Mouse (Mus musculus) neutrophil, adult 59 days (primary cell): ENCODE results near the gene Wnt10b. TPM values are rescaled to one million over a fixed set of nuclear protein-coding genes. Genes with fewer than 3 reads are reported as not detected.

Experiments used
- total RNA-seq, 2 experiments: library from RNA; stranded (reverse); gene quantifications; 1 replicate in 1 of 2; 2 replicates in 1 of 2; pipeline ENCODE4 v1.2.4; 2023

Wnt10b gene
- under 1 TPM in 1 of 2 experiments, not detected in 1; 0.31 TPM for total RNA-seq

GRCm38 (mm10) chr15:98777762-98778161, at the start of gene Wnt10b:
TSS of gene Wnt10b (minus strand) at chr15:98778150.

GRCm38 (mm10) chr15:98809390-98809789, 31.4 kb upstream of the Wnt10b start, which contains the start of gene Ddn:
TSS of gene Ddn (minus strand) at chr15:98809490.

DNA sequence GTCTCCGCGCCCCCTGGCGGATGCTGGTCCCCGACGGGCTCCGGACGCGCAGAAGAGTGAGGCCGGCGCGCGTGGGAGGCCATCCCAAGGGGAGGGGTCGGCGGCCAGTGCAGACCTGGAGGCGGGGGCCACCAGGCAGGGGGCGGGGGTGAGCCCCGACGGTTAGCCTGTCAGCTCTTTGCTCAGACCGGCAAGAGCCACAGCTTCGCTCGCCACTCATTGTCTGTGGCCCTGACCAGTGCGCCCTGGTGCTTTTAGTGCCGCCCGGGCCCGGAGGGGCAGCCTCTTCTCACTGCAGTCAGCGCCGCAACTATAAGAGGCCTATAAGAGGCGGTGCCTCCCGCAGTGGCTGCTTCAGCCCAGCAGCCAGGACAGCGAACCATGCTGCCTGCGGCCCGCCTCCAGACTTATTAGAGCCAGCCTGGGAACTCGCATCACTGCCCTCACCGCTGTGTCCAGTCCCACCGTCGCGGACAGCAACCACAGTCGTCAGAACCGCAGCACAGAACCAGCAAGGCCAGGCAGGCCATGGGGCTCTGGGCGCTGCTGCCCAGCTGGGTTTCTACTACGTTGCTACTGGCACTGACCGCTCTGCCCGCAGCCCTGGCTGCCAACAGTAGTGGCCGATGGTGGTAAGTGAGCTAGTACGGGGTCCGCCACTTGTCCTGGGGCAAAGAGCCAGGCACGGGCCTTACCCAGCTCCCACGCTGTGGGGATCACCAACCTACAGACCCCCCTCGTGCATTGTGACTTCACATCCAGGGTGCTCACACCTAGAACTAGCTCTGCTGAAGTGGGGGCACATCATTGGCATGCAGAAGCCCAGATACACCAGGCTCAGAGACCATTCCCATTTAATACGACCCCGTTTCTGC, 11.9 kb upstream of the Wnt10b start, which contains the start of gene Wnt1:
TSS of gene Wnt1 (plus strand) at position 197 of the 875 bp plus-strand sequence.

GRCm38 (mm10) chr15:98762670-98763529, 15.1 kb downstream of the Wnt10b start, which contains the start of gene Arf3:
TSS of gene Arf3 (minus strand) at chr15:98763214.

DNA sequence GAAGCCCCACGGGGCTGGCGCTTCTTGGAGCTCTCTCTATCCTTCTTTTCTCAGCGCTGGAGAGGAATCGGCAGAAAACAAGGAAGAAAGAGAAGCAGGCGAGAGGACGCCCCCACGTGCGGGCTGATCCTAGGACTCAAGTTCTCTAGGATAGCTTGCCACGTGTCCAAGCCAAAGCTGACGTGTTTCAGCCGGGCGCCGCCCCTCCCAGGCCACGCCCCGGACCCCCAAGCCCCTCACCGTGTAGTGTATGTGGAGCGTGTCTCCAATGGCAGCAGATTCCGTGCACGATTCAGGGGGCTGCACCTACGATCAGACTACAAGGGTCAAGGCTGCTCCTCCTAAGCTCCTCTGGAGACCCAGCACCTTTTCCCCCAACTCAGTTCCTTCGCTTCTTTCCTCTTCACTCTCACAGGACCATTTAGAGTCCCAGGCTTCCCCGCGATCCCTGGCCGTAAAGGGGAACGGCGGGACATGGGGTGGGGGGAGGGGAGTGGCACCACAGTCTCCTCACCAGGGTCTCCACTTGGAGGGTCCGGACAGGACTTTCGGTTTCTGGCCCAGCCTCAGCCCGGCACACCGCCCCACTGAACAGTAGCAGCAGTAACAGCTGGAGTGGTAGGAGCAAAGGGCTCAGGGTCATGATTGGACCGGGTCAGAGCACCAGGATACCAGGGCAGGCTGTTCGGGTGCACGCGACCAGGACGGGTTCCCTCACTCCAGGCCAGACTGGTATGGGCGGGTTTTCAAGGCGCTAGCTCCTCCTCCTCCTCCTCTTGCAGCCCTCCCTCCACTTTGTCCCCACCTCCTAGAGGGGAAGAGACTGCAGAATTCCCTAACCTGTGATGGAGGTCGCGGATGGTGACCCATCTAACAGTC, 50.3 kb downstream of the Wnt10b start, which contains the start of gene Fkbp11:
TSS of gene Fkbp11 (minus strand) at position 756 of the 879 bp plus-strand sequence.

Other genes starting within 250 kb of the Wnt10b start
- 10 to 100 TPM; 23.4 to 27.4 TPM for gene Kansl2, start 243.9 kb downstream of the Wnt10b start, total RNA-seq
- 10 to 100 TPM; 74.8 to 80.2 TPM for gene Ccnt1, start 207.2 kb downstream of the Wnt10b start, total RNA-seq
- not detected for gene 4930415O20Rik, start 207.1 kb downstream of the Wnt10b start, total RNA-seq
- 1 to 10 TPM; 2.9 to 4.5 TPM for gene Adcy6, start 168.1 kb downstream of the Wnt10b start, total RNA-seq
- under 1 TPM in 1 of 2 experiments, not detected in 1; 0.29 TPM for gene Cacnb3, start 147.3 kb downstream of the Wnt10b start, total RNA-seq
- 10 to 100 TPM; 60.6 to 65.7 TPM for gene Ddx23, start 115.3 kb downstream of the Wnt10b start, total RNA-seq
- 10 to 100 TPM; 10.4 to 15.7 TPM for gene Rnd1, start 100.7 kb downstream of the Wnt10b start, total RNA-seq
- gene Ccdc65, start 69.9 kb downstream of the Wnt10b start, total RNA-seq = not detected
- gene Fkbp11, start 50.0 kb downstream of the Wnt10b start, total RNA-seq = 1 to 10 TPM; 2.9 to 5.6 TPM
- 10 to 100 TPM; 74.4 to 80.4 TPM for gene Arf3, start 14.9 kb downstream of the Wnt10b start, total RNA-seq
- gene Wnt1, start 11.7 kb upstream of the Wnt10b start, total RNA-seq = not detected
- not detected for gene Ddn, start 31.3 kb upstream of the Wnt10b start, total RNA-seq
- gene Prkag1, start 53.4 kb upstream of the Wnt10b start, total RNA-seq = 100 to 1,000 TPM; 114 to 118 TPM
- gene Kmt2d, start 93.1 kb upstream of the Wnt10b start, total RNA-seq = 100 to 1,000 TPM; 126 to 127 TPM
- 1 to 10 TPM; 2.6 to 4.1 TPM for gene Rhebl1, start 116.4 kb upstream of the Wnt10b start, total RNA-seq
- gene Dhh, start 120.4 kb upstream of the Wnt10b start, total RNA-seq = not detected
- gene Lmbr1l, start 140.1 kb upstream of the Wnt10b start, total RNA-seq = 10 to 100 TPM; 89.1 to 93.1 TPM
- gene Tuba1b, start 156.4 kb upstream of the Wnt10b start, total RNA-seq = 100 to 1,000 TPM; 328 to 352 TPM
- gene Gm49450, start 175.4 kb upstream of the Wnt10b start, total RNA-seq = not detected
- 100 to 1,000 TPM; 100 to 111 TPM for gene Tuba1a, start 175.6 kb upstream of the Wnt10b start, total RNA-seq